Mouse (Mus musculus): ENCODE measurements around the gene Xrra1.

GRCm38 (mm10) chr7:99944520-99944919 lies 85.6 kb downstream of the Xrra1 start:
- no peak for TF ChIP-seq POLR2A (IDR thresholded peaks at IDR 0.05; ENCODE audit: control insufficient read depth in 1 of 2, insufficient read depth in 1 of 2, low read depth in 1 of 2, low read length in 2 of 2, poor library complexity in 1 of 2)
- TF ChIP-seq CTCF (IDR thresholded peaks at IDR 0.05 in 2 of 3, conservative IDR thresholded peaks at IDR 0.05 in 1 of 3; ENCODE audit: control insufficient read depth in 1 of 3, insufficient read depth in 1 of 3, low read depth in 2 of 3, low read length in 3 of 3, poor library complexity in 1 of 3, severe bottlenecking in 1 of 3): no peak
- TF ChIP-seq POLR2AphosphoS5 (IDR thresholded peaks at IDR 0.05; ENCODE audit: borderline replicate concordance, low read depth, low read length): no peak
- no peak for TF ChIP-seq EP300 (IDR thresholded peaks at IDR 0.05; ENCODE audit: low read depth in 1 of 2, low read length in 2 of 2)
- TF ChIP-seq TCF12 (IDR thresholded peaks at IDR 0.05; ENCODE audit: low read depth, low read length): no peak
- TF ChIP-seq TAL1 (IDR thresholded peaks at IDR 0.05; ENCODE audit: low read length): no peak
- TF ChIP-seq USF1 (IDR thresholded peaks at IDR 0.05; ENCODE audit: low read depth, low read length): no peak
- TF ChIP-seq ELF1 (IDR thresholded peaks at IDR 0.05; ENCODE audit: low read depth, low read length): no peak
- no peak for TF ChIP-seq TBP (IDR thresholded peaks at IDR 0.05; ENCODE audit: low read depth, low read length)
- TF ChIP-seq POLR2AphosphoS2 (IDR thresholded peaks at IDR 0.05; ENCODE audit: low read length): no peak
- no peak for TF ChIP-seq MAZ (IDR thresholded peaks at IDR 0.05; ENCODE audit: low read depth, low read length)
- no peak for TF ChIP-seq USF2 (IDR thresholded peaks at IDR 0.05; ENCODE audit: borderline replicate concordance in 1 of 2, insufficient read depth in 1 of 2, low read depth in 1 of 2, low read length in 2 of 2)
- no peak for TF ChIP-seq ZC3H11A (IDR thresholded peaks at IDR 0.05; ENCODE audit: low read depth, low read length)
- TF ChIP-seq E2F4 (IDR thresholded peaks at IDR 0.05; ENCODE audit: borderline replicate concordance, low read depth, low read length): no peak

All from MEL (cell line).